Mouse (Mus musculus) ES-Bruce4 (cell line): ENCODE data around the gene Fus. TPM values are rescaled to one million over a fixed set of nuclear protein-coding genes. Genes with fewer than 3 reads are reported as not detected.
"Not testable (repeated sequence)": the region's sequence is repeated elsewhere in the genome, so short reads cannot be mapped to it uniquely, and the experiment has no call there.

ENCODE experiments used
- H3K27ac ChIP-seq: 2 replicates; pipeline ENCODE4 v1.5.1; 2012; ENCODE audit warnings: low read length, inconsistent platforms; ENCODE audit not compliant: insufficient read depth
- H3K27me3 ChIP-seq: 2 replicates; pipeline ENCODE4 v1.6.1; 2012; ENCODE audit warnings: mild to moderate bottlenecking, low read length, inconsistent platforms; ENCODE audit not compliant: control insufficient read depth, poor library complexity, insufficient read depth, severe bottlenecking
- H3K36me3 ChIP-seq: 2 replicates; pipeline ENCODE4 v1.6.1; 2012; ENCODE audit warnings: inconsistent platforms, mild to moderate bottlenecking, low read length, moderate library complexity; ENCODE audit not compliant: control insufficient read depth, poor library complexity, insufficient read depth, severe bottlenecking
- H3K4me1 ChIP-seq: one replicate; pipeline ENCODE4 v1.8.1; 2011; ENCODE audit warnings: low read length; ENCODE audit not compliant: control insufficient read depth, insufficient read depth
- H3K4me3 ChIP-seq: 2 replicates; pipeline ENCODE4 v1.5.1; 2011; ENCODE audit warnings: low read depth, mild to moderate bottlenecking, low read length
- H3K9ac ChIP-seq: 2 replicates; pipeline ENCODE4 v1.6.1; 2012; ENCODE audit warnings: low read depth, mild to moderate bottlenecking, inconsistent platforms; ENCODE audit not compliant: poor library complexity, severe bottlenecking
- H3K9me3 ChIP-seq: replicated peaks from 2 replicates; pipeline ENCODE4 v1.6.1; 2012; ENCODE audit warnings: mild to moderate bottlenecking, low read length, inconsistent platforms; ENCODE audit not compliant: control insufficient read depth, poor library complexity, insufficient read depth, severe bottlenecking
- CTCF ChIP-seq: IDR thresholded peaks from one replicate; pipeline ENCODE4 v1.8.1; 2011; ENCODE audit warnings: low read depth, low read length
- EP300 ChIP-seq: IDR thresholded peaks from 2 replicates; pipeline ENCODE4 v1.6.1; 2011; ENCODE audit warnings: low read depth, low read length; ENCODE audit not compliant: insufficient read depth
- POLR2A ChIP-seq: IDR thresholded peaks from one replicate; pipeline ENCODE4 v1.8.1; 2011; ENCODE audit warnings: low read length; ENCODE audit not compliant: insufficient read depth
- polyA plus RNA-seq: library from polyadenylated mRNA; stranded (reverse); fragments of >200 nt; gene quantifications from 2 replicates; pipeline ENCODE4 v1.2.4, GENCODE M21; 2011; ENCODE audit warnings: low read depth; ENCODE audit not compliant: missing spikeins, insufficient read depth, insufficient read length

The Fus gene
- polyA plus RNA-seq, 1 experiment = 1,655 TPM

DNA sequence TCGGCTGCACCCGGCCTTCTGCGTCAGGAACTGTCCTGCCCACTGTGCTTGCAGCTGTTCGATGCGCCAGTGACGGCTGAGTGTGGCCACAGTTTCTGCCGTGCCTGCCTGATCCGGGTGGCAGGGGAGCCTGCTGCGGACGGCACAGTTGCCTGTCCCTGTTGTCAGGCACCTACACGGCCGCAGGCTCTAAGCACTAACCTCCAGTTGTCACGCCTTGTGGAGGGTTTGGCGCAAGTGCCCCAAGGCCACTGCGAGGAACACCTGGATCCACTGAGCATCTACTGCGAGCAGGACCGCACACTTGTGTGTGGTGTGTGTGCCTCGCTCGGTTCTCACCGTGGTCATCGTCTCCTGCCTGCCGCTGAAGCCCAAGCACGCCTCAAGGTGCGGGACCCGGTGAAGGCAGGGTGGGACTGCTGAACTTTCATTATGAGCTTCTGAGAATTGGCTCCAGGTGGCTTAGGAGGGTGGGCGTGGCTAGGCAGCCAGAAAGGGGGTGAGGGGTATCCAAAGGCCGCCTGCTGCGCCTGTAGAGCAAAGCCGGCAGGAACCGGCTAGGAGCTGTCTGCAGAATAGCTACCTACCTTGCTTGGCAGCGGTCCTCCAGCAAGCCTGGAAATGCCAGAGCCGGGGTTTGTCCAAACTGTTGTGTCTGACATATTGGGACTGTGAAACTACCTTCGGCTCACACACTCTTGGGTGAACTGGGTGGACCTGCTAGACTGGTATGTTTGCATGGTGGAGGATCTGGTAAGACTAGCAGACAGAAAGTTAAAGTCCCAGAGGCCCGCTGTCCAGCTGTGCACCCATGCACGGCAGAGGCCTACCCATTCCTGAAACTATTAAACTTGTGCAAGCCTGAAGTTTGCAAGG, 37.5 kb downstream of the Fus start:
- H3K9ac ChIP-seq = no peak overlapping the region
- H3K27me3 ChIP-seq = no peaks in the 10 kb centered on the region
- H3K4me1 ChIP-seq = no peaks in the 10 kb centered on the region
- H3K36me3 ChIP-seq = no peaks in the 10 kb centered on the region
- peak overlapping the region; percentile 48 for H3K4me3 ChIP-seq
- H3K9me3 ChIP-seq = no peaks in the 10 kb centered on the region
- H3K27ac ChIP-seq = no peak overlapping the region
- TF ChIP-seq EP300 (no peak), CTCF (no peak), POLR2A (no peak)

- Histone ChIP-seq H3K4me3 (no peak overlapping the region), H3K9me3 (no peaks in the 10 kb centered on the region), H3K27me3 (no peaks in the 10 kb centered on the region), H3K27ac (no peak overlapping the region), H3K36me3 (no peaks in the 10 kb centered on the region), H3K4me1 (peaks cover 5% of the 10 kb centered on the region), H3K9ac (no peak overlapping the region)
- TF ChIP-seq EP300 (no peak), CTCF (no peak), POLR2A (no peak)
These were observed 38.9 kb downstream of the Fus start for GRCm38 (mm10) chr7:128006193-128006592.

DNA sequence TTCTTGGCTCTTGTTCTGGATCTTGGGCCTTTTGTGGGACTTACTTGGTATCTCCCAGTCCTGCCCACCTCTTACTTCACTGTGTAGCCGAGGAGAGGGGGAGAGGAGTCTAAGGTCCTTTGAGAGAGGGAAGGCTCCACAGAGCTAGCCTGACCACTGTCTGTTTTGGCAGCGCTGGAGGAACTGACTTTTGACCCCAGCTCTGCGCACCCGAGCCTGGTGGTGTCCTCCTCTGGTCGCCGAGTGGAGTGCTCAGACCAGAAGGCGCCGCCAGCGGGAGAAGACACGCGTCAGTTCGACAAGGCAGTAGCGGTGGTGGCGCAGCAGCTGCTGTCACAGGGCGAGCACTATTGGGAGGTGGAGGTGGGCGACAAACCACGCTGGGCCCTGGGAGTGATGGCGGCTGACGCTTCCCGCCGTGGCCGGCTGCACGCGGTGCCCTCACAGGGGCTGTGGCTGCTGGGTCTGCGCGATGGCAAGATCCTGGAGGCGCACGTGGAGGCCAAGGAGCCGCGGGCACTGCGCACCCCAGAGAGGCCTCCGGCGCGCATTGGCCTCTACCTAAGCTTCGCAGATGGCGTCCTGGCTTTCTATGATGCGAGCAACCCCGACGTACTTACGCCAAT, 42.6 kb downstream of the Fus start:
- TF ChIP-seq CTCF = no peak
- no peak for TF ChIP-seq EP300
- TF ChIP-seq POLR2A = no peak
- Histone ChIP-seq H3K27me3 (no peaks in the 10 kb centered on the region), H3K27ac (no peak overlapping the region), H3K9ac (peak overlapping the region; percentile 49), H3K9me3 (no peaks in the 10 kb centered on the region), H3K4me3 (peak overlapping the region; percentile 29), H3K4me1 (peaks cover 5% of the 10 kb centered on the region), H3K36me3 (no peaks in the 10 kb centered on the region)

- TF ChIP-seq EP300 (no peak), CTCF (no peak), POLR2A (no peak)
These were observed 45.0 kb downstream of the Fus start for GRCm38 (mm10) chr7:128012136-128012780.

GRCm38 (mm10) chr7:128013116-128013515, 45.9 kb downstream of the Fus start:
- no peak overlapping the region for H3K4me3 ChIP-seq
- H3K9ac ChIP-seq = no peak overlapping the region
- H3K4me1 ChIP-seq = peaks cover 5% of the 10 kb centered on the region
- H3K27me3 ChIP-seq = no peaks in the 10 kb centered on the region
- TF ChIP-seq CTCF = no peak
- TF ChIP-seq POLR2A = no peak
- TF ChIP-seq EP300 = no peak
- no peak overlapping the region for H3K27ac ChIP-seq
- no peaks in the 10 kb centered on the region for H3K36me3 ChIP-seq
- H3K9me3 ChIP-seq = no peaks in the 10 kb centered on the region

More at GRCm38 (mm10) chr7:128012136-128012780, 45.0 kb downstream of the Fus start:
- Histone ChIP-seq H3K27ac (no peak overlapping the region), H3K27me3 (no peaks in the 10 kb centered on the region), H3K9me3 (no peaks in the 10 kb centered on the region), H3K9ac (no peak overlapping the region), H3K4me3 (no peak overlapping the region), H3K36me3 (no peaks in the 10 kb centered on the region), H3K4me1 (peaks cover 5% of the 10 kb centered on the region)

GRCm38 (mm10) chr7:128016134-128016533, 48.9 kb downstream of the Fus start:
- H3K36me3 ChIP-seq, H3K4me3 ChIP-seq, H3K4me1 ChIP-seq, H3K27ac ChIP-seq, H3K27me3 ChIP-seq, H3K9me3 ChIP-seq, H3K9ac ChIP-seq: not testable (repeated sequence)
